Mouse (Mus musculus) MEL (cell line): ENCODE results near the gene Cerk. TPM values are rescaled to one million over a fixed set of nuclear protein-coding genes. Genes with fewer than 3 reads are reported as not detected.

Source experiments
- DNase-seq: peaks from one replicate; pipeline ENCODE4 v3.0.0; 2011; ENCODE audit warnings: low read depth, low spot score
- H3K27ac ChIP-seq: 2 replicates; pipeline ENCODE4 v1.5.1; 2012; ENCODE audit warnings: low read depth, mild to moderate bottlenecking, control low read depth, low read length, moderate library complexity; ENCODE audit not compliant: control insufficient read depth
- H3K27me3 ChIP-seq, 2 experiments: fragments of 150-350 bp in 1 of 2; sonication (generic) in 1 of 2; 2 replicates each; pipeline ENCODE4 v1.6.1; 2012; ENCODE audit warnings: low read length in 2 of 2, mild to moderate bottlenecking in 2 of 2, improper control_type of control experiment in 1 of 2, moderate library complexity in 1 of 2; ENCODE audit not compliant: insufficient read depth in 2 of 2, control insufficient read depth in 1 of 2
- H3K36me3 ChIP-seq, 2 experiments: 2 replicates each; pipeline ENCODE4 v1.6.1; 2012 to 2014; ENCODE audit warnings: low read length in 2 of 2, improper control_type of control experiment in 1 of 2, inconsistent platforms in 1 of 2, mild to moderate bottlenecking in 1 of 2; ENCODE audit not compliant: insufficient read depth in 2 of 2, control insufficient read depth in 1 of 2
- H3K4me1 ChIP-seq, 2 experiments: fragments of 150-350 bp in 1 of 2; sonication (generic) in 1 of 2; 2 replicates each; pipeline ENCODE4 v1.6.1; 2012; ENCODE audit warnings: low read length in 2 of 2, improper control_type of control experiment in 1 of 2, mild to moderate bottlenecking in 1 of 2; ENCODE audit not compliant: insufficient read depth in 2 of 2, control insufficient read depth in 1 of 2
- H3K4me3 ChIP-seq, 2 experiments: fragments of 150-350 bp in 1 of 2; sonication (generic) in 1 of 2; 2 replicates each; pipeline ENCODE4 v1.5.1; 2012; ENCODE audit warnings: low read depth in 2 of 2, low read length in 2 of 2, mild to moderate bottlenecking in 2 of 2, moderate library complexity in 2 of 2, control low read depth in 1 of 2, improper control_type of control experiment in 1 of 2; ENCODE audit not compliant: control insufficient read depth in 1 of 2, insufficient read depth in 1 of 2
- H3K79me2 ChIP-seq: 2 replicates; pipeline ENCODE4 v1.6.1; 2012; ENCODE audit warnings: mild to moderate bottlenecking, low read length, moderate library complexity; ENCODE audit not compliant: control insufficient read depth, poor library complexity, insufficient read depth
- H3K9ac ChIP-seq: 2 replicates; pipeline ENCODE4 v1.6.1; 2012; ENCODE audit warnings: low read depth, mild to moderate bottlenecking, control low read depth, low read length, moderate library complexity; ENCODE audit not compliant: control insufficient read depth, poor library complexity, severe bottlenecking
- H3K9me3 ChIP-seq: fragments of 150-350 bp; sonication (generic); replicated peaks from 2 replicates; pipeline ENCODE4 v1.6.1; 2012; ENCODE audit warnings: mild to moderate bottlenecking, low read length, improper control_type of control experiment, moderate library complexity; ENCODE audit not compliant: insufficient read depth
- BHLHE40 ChIP-seq: IDR thresholded peaks from 2 replicates; pipeline ENCODE4 v1.6.1; 2012; ENCODE audit warnings: low read depth, mild to moderate bottlenecking, inconsistent platforms, low read length, improper control_type of control experiment, borderline replicate concordance
- CHD2 ChIP-seq: IDR thresholded peaks from 2 replicates; pipeline ENCODE4 v1.6.1; 2011; ENCODE audit warnings: low read length, improper control_type of control experiment
- ELF1 ChIP-seq: IDR thresholded peaks from 2 replicates; pipeline ENCODE4 v1.6.1; 2014; ENCODE audit warnings: low read depth, mild to moderate bottlenecking, inconsistent platforms, low read length, improper control_type of control experiment, moderate library complexity
- EP300 ChIP-seq, 2 experiments: IDR thresholded peaks; 2 replicates each; pipeline ENCODE4 v1.6.1; 2011; ENCODE audit warnings: improper control_type of control experiment in 2 of 2, low read length in 2 of 2, low read depth in 1 of 2, mild to moderate bottlenecking in 1 of 2
- ETS1 ChIP-seq: IDR thresholded peaks from 2 replicates; pipeline ENCODE4 v1.6.1; 2012; ENCODE audit warnings: low read depth, mild to moderate bottlenecking, inconsistent platforms, low read length, improper control_type of control experiment, moderate library complexity
- GABPA ChIP-seq: IDR thresholded peaks from 2 replicates; pipeline ENCODE4 v1.6.1; 2012; ENCODE audit warnings: low read depth, mild to moderate bottlenecking, inconsistent platforms, low read length, improper control_type of control experiment, moderate library complexity
- GATA1 ChIP-seq: IDR thresholded peaks from 2 replicates; pipeline ENCODE4 v1.6.1; 2011; ENCODE audit warnings: low read depth, low read length, improper control_type of control experiment
- HCFC1 ChIP-seq: IDR thresholded peaks from 2 replicates; pipeline ENCODE4 v1.6.1; 2012; ENCODE audit warnings: low read depth, mild to moderate bottlenecking, inconsistent platforms, low read length, improper control_type of control experiment, moderate library complexity
- JUND ChIP-seq: IDR thresholded peaks from 2 replicates; pipeline ENCODE4 v1.6.1; 2011; ENCODE audit warnings: low read depth, mild to moderate bottlenecking, improper control_type of control experiment, low read length
- KAT2A ChIP-seq: conservative IDR thresholded peaks from 2 replicates; pipeline ENCODE4 v1.6.1; 2012; ENCODE audit warnings: low read depth, low read length, improper control_type of control experiment, inconsistent platforms
- MAFK ChIP-seq: IDR thresholded peaks from 2 replicates; pipeline ENCODE4 v1.6.1; 2011; ENCODE audit warnings: low read depth, mild to moderate bottlenecking, low read length, improper control_type of control experiment, borderline replicate concordance
- MAX ChIP-seq: IDR thresholded peaks from 2 replicates; pipeline ENCODE4 v1.6.1; 2011; ENCODE audit warnings: low read length, improper control_type of control experiment
- MAZ ChIP-seq: IDR thresholded peaks from 2 replicates; pipeline ENCODE4 v1.6.1; 2012; ENCODE audit warnings: low read depth, mild to moderate bottlenecking, inconsistent platforms, low read length, improper control_type of control experiment
- MXI1 ChIP-seq: IDR thresholded peaks from 2 replicates; pipeline ENCODE4 v1.6.1; 2011; ENCODE audit warnings: mild to moderate bottlenecking, low read depth, low read length, improper control_type of control experiment
- NELFE ChIP-seq: IDR thresholded peaks from 2 replicates; pipeline ENCODE4 v1.6.1; 2011; ENCODE audit warnings: low read depth, low read length, improper control_type of control experiment
- NRF1 ChIP-seq: IDR thresholded peaks from 2 replicates; pipeline ENCODE4 v1.6.1; 2014; ENCODE audit warnings: low read depth, mild to moderate bottlenecking, inconsistent platforms, low read length, improper control_type of control experiment, moderate library complexity; ENCODE audit not compliant: poor library complexity, insufficient read depth, severe bottlenecking
- POLR2A ChIP-seq, 2 experiments: IDR thresholded peaks; 2 replicates each; pipeline ENCODE4 v1.6.1; 2011 to 2012; ENCODE audit warnings: low read length in 2 of 2, mild to moderate bottlenecking in 2 of 2, control low read depth in 1 of 2, improper control_type of control experiment in 1 of 2, low read depth in 1 of 2, moderate library complexity in 1 of 2; ENCODE audit not compliant: control insufficient read depth in 1 of 2, insufficient read depth in 1 of 2, poor library complexity in 1 of 2
- POLR2AphosphoS5 ChIP-seq: IDR thresholded peaks from 2 replicates; pipeline ENCODE4 v1.6.1; 2012; ENCODE audit warnings: low read depth, borderline replicate concordance, mild to moderate bottlenecking, inconsistent platforms, low read length, moderate library complexity, mixed read lengths
- RAD21 ChIP-seq: IDR thresholded peaks from 2 replicates; pipeline ENCODE4 v1.6.1; 2011; ENCODE audit warnings: mild to moderate bottlenecking, low read depth, low read length, improper control_type of control experiment
- RCOR1 ChIP-seq: IDR thresholded peaks from 2 replicates; pipeline ENCODE4 v1.6.1; 2012; ENCODE audit warnings: low read depth, mild to moderate bottlenecking, inconsistent platforms, low read length, improper control_type of control experiment
- SIN3A ChIP-seq: IDR thresholded peaks from 2 replicates; pipeline ENCODE4 v1.6.1; 2012; ENCODE audit warnings: low read length, improper control_type of control experiment, inconsistent platforms
- SMC3 ChIP-seq: IDR thresholded peaks from 2 replicates; pipeline ENCODE4 v1.6.1; 2011; ENCODE audit warnings: low read depth, low read length, improper control_type of control experiment
- TAL1 ChIP-seq: IDR thresholded peaks from 2 replicates; pipeline ENCODE4 v1.6.1; 2012; ENCODE audit warnings: mild to moderate bottlenecking, inconsistent platforms, low read length, moderate library complexity, mixed read lengths
- UBTF ChIP-seq: IDR thresholded peaks from 2 replicates; pipeline ENCODE4 v1.6.1; 2012; ENCODE audit warnings: low read depth, mild to moderate bottlenecking, inconsistent platforms, low read length, improper control_type of control experiment, moderate library complexity, borderline replicate concordance; ENCODE audit not compliant: insufficient read depth
- ZNF384 ChIP-seq: IDR thresholded peaks from 2 replicates; pipeline ENCODE4 v1.6.1; 2012; ENCODE audit warnings: low read depth, mild to moderate bottlenecking, inconsistent platforms, low read length, improper control_type of control experiment
- polyA plus RNA-seq, 2 experiments: library from polyadenylated mRNA; stranded (reverse) in 1 of 2; unstranded in 1 of 2; fragments of >175 nt in 1 of 2; fragments of >200 nt in 1 of 2; gene quantifications; 2 replicates each; pipeline versions ENCODE4 v1.2.1 to v1.2.4; 2012; ENCODE audit warnings: low replicate concordance in 2 of 2, low read depth in 1 of 2; ENCODE audit not compliant: insufficient read length in 2 of 2, insufficient read depth in 1 of 2, missing spikeins in 1 of 2
- total RNA-seq: library from RNA; depleted of rRNA; stranded (reverse); fragments of 300-350 nt; gene quantifications from 2 replicates; pipeline ENCODE4 v1.2.3, GENCODE M21; 2012

Gene Cerk
- total and polyA plus RNA-seq, 3 experiments = 4.1 to 9.5 TPM; not detected in 1

- peaks cover 0 to 8% of the 10 kb centered on the region in 2 experiments; a peak in 2 of 4 replicates for H3K36me3 ChIP-seq
- no peak overlapping the region for H3K4me3 ChIP-seq
- H3K9me3 ChIP-seq = no peaks in the 10 kb centered on the region
- H3K9ac ChIP-seq = no peak overlapping the region
- no peak for DNase-seq
- H3K27ac ChIP-seq = no peak overlapping the region
- H3K4me1 ChIP-seq = no peaks in the 10 kb centered on the region
- no peaks in the 10 kb centered on the region for H3K27me3 ChIP-seq
- peaks cover 3% of the 10 kb centered on the region; the same call in 1 of the 2 replicates for H3K79me2 ChIP-seq
- TF ChIP-seq SIN3A = no peak
- no peak for TF ChIP-seq CHD2
- TF ChIP-seq GATA1 = no peak
- no peak for TF ChIP-seq EP300 (IDR thresholded peaks at IDR 0.05; ENCODE audit: low read depth in 1 of 2, low read length in 2 of 2)
- TF ChIP-seq ELF1 = no peak
- TF ChIP-seq ZNF384 = no peak
- TF ChIP-seq POLR2AphosphoS5 = no peak
- no peak for TF ChIP-seq KAT2A
- TF ChIP-seq POLR2A (IDR thresholded peaks at IDR 0.05; ENCODE audit: control insufficient read depth in 1 of 2, insufficient read depth in 1 of 2, low read depth in 1 of 2, low read length in 2 of 2, poor library complexity in 1 of 2) = no peak
- no peak for TF ChIP-seq MAX
- TF ChIP-seq UBTF = no peak
These were observed 93.8 kb downstream of the Cerk start for GRCm38 (mm10) chr15:86091998-86092670.

GRCm38 (mm10) chr15:86091201-86091997 is 94.5 kb downstream of the Cerk start:
- Histone ChIP-seq H3K9ac (no peak overlapping the region), H3K36me3 (peaks cover 0 to 8% of the 10 kb centered on the region in 2 experiments; a peak in 2 of 4 replicates), H3K4me3 (no peak overlapping the region), H3K79me2 (peaks cover 8% of the 10 kb centered on the region; the same call in 1 of the 2 replicates), H3K9me3 (no peaks in the 10 kb centered on the region), H3K4me1 (no peaks in the 10 kb centered on the region), H3K27ac (no peak overlapping the region), H3K27me3 (no peaks in the 10 kb centered on the region)
- TF ChIP-seq ZNF384 (no peak), SMC3 (no peak), MXI1 (no peak), ELF1 (no peak), POLR2AphosphoS5 (no peak), TAL1 (no peak), BHLHE40 (no peak), RAD21 (no peak), POLR2A (IDR thresholded peaks at IDR 0.05; ENCODE audit: control insufficient read depth in 1 of 2, insufficient read depth in 1 of 2, low read depth in 1 of 2, low read length in 2 of 2, poor library complexity in 1 of 2) (no peak), GABPA (no peak), ETS1 (no peak), KAT2A (no peak), NRF1 (no peak), HCFC1 (no peak), MAZ (no peak), MAFK (no peak), NELFE (no peak), RCOR1 (no peak), JUND (no peak), SIN3A (no peak)
- no peak for DNase-seq
